Mouse (Mus musculus) midbrain, postnatal 0 days (tissue): ENCODE results near the gene Myzap. TPM values are rescaled to one million over a fixed set of nuclear protein-coding genes. Genes with fewer than 3 reads are reported as not detected.

Experiments
- ATAC-seq: fragments of 200-750 bp; cut with Nextera tagmentation; 2 replicates; pipeline ENCODE4 v1.8.0; 2017; ENCODE audit warnings: moderate number of reproducible peaks, mild to moderate bottlenecking, moderate TSS enrichment, moderate library complexity; ENCODE audit not compliant: low FRiP score
- DNase-seq: peaks from one replicate; pipeline ENCODE4 v3.0.0-alpha.2; 2015; ENCODE audit warnings: low spot score
- H3K27ac ChIP-seq: fragments of 300-500 bp; sonication (generic); 2 replicates; pipeline ENCODE4 v1.5.1; 2014; ENCODE audit warnings: low read depth, mild to moderate bottlenecking, low read length, mixed read lengths
- H3K27me3 ChIP-seq: fragments of 300-500 bp; sonication (generic); 2 replicates; pipeline ENCODE4 v1.6.1; 2014; ENCODE audit warnings: low read length, control low read depth, mixed read lengths; ENCODE audit not compliant: insufficient read depth
- H3K36me3 ChIP-seq: fragments of 300-500 bp; sonication (generic); 2 replicates; pipeline ENCODE4 v1.6.1; 2014; ENCODE audit warnings: low read length, control low read depth, mixed read lengths; ENCODE audit not compliant: insufficient read depth
- H3K4me1 ChIP-seq: fragments of 300-500 bp; sonication (generic); 2 replicates; pipeline ENCODE4 v1.6.1; 2014; ENCODE audit warnings: mild to moderate bottlenecking, control low read depth, antibody characterized with exemption, low read length, mixed read lengths; ENCODE audit not compliant: insufficient read depth
- H3K4me2 ChIP-seq: fragments of 300-500 bp; sonication (generic); 2 replicates; pipeline ENCODE4 v1.6.1; 2014; ENCODE audit warnings: low read depth, mild to moderate bottlenecking, low read length, mixed read lengths; ENCODE audit not compliant: poor library complexity, severe bottlenecking
- H3K4me3 ChIP-seq: fragments of 300-500 bp; sonication (generic); 2 replicates; pipeline ENCODE4 v1.5.1; 2014; ENCODE audit warnings: low read depth, mild to moderate bottlenecking, low read length, moderate library complexity
- H3K9ac ChIP-seq: fragments of 300-500 bp; sonication (generic); replicated peaks from 2 replicates; pipeline ENCODE4 v1.6.1; 2014; ENCODE audit warnings: mild to moderate bottlenecking, low read length, moderate library complexity, mixed read lengths; ENCODE audit not compliant: poor library complexity, severe bottlenecking
- H3K9me3 ChIP-seq: fragments of 300-500 bp; sonication (generic); 2 replicates; pipeline ENCODE4 v1.6.1; 2016; ENCODE audit warnings: low read length, control low read depth
- CTCF ChIP-seq: IDR thresholded peaks from 2 replicates; pipeline ENCODE4 v1.5.1; 2016; ENCODE audit warnings: antibody characterized with exemption, mild to moderate bottlenecking
- WGBS: fragments of 180-500 bp; shearing (Covaris S2); extraction: QIAGEN DNeasy Blood & Tissue Kit; methylation state at CpG from one replicate; pipeline ENCODE4 v1.1.7; 2014; 5-methylcytosine and 5-hydroxymethylcytosine counted together
- polyA plus RNA-seq: library from polyadenylated mRNA; unstranded; fragments of >200 nt; fragmentation: Nextera tagmentation; extraction: Ambion mirVana; gene quantifications from 2 replicates; pipeline ENCODE4 v1.2.1, GENCODE M21; 2015
- total RNA-seq: library from RNA; depleted of rRNA; stranded (reverse); fragments of >200 nt; gene quantifications from 2 replicates; pipeline ENCODE4 v1.2.3, GENCODE M21; 2014; rRNA removed

The Myzap gene
- 0.99 and 1.4 TPM in 2 replicates for total RNA-seq
- polyA plus RNA-seq = 1.9 and 2.1 TPM in 2 replicates

GRCm38 (mm10) chr9:71591938-71592548, at the start of gene Myzap:
Gene Myzap (minus strand): TSS chr9:71592360.
- peak within 1 kb of the TSS; percentile 55 for H3K4me3 ChIP-seq
- WGBS = 1% methylated on average over 26 of the region's 29 CpGs

GRCm38 (mm10) chr9:71640361-71640927, 48.3 kb upstream of the Myzap start:
- Histone ChIP-seq H3K36me3 (no peaks in the 10 kb centered on the region), H3K4me3 (no peak overlapping the region), H3K27ac (no peak overlapping the region), H3K4me1 (peaks cover 3% of the 10 kb centered on the region; the same call in 1 of the 2 replicates), H3K9ac (no peak overlapping the region), H3K27me3 (no peaks in the 10 kb centered on the region), H3K9me3 (no peaks in the 10 kb centered on the region), H3K4me2 (no peak overlapping the region)
- ATAC-seq = no peak
- no peak for DNase-seq
- WGBS = 65% methylated on average over 4 of the region's 4 CpGs
- no peak for TF ChIP-seq CTCF

More at GRCm38 (mm10) chr9:71591938-71592548, at the start of gene Myzap:
- Histone ChIP-seq H3K4me2 (peak within 1 kb of the TSS; percentile 91), H3K27me3 (no peaks in the 10 kb centered on the region), H3K4me1 (no peaks in the 10 kb centered on the region), H3K9ac (peak within 1 kb of the TSS; percentile 55), H3K36me3 (no peaks in the 10 kb centered on the region), H3K27ac (no peak within 1 kb of the TSS), H3K9me3 (no peaks in the 10 kb centered on the region)
- ATAC-seq (peak; percentile 70), DNase-seq (peak; percentile 61)
- no peak for TF ChIP-seq CTCF

- TF ChIP-seq CTCF = no peak
- peaks cover 3% of the 10 kb centered on the region; the same call in 1 of the 2 replicates for H3K4me1 ChIP-seq
- no peak for ATAC-seq
- 70% methylated on average over 11 of the region's 11 CpGs for WGBS
- no peaks in the 10 kb centered on the region for H3K27me3 ChIP-seq
- no peaks in the 10 kb centered on the region for H3K36me3 ChIP-seq
- 0 out of 2 replicates have a peak, but pooled peaks cover 2% of the 10 kb centered on the region for H3K9me3 ChIP-seq
- H3K9ac ChIP-seq = no peak overlapping the region
- H3K27ac ChIP-seq = no peak overlapping the region
- H3K4me2 ChIP-seq = no peak overlapping the region
- H3K4me3 ChIP-seq = no peak overlapping the region
- DNase-seq = no peak
These were observed 46.0 kb upstream of the Myzap start for GRCm38 (mm10) chr9:71638198-71638597.

- Histone ChIP-seq H3K9ac (no peak overlapping the region), H3K4me2 (no peak overlapping the region), H3K4me1 (peaks cover 3% of the 10 kb centered on the region; the same call in 1 of the 2 replicates), H3K27ac (peak overlapping the region; percentile 8; the same call in 1 of the 2 replicates), H3K27me3 (no peaks in the 10 kb centered on the region), H3K9me3 (0 out of 2 replicates have a peak, but pooled peaks cover 2% of the 10 kb centered on the region), H3K36me3 (no peaks in the 10 kb centered on the region), H3K4me3 (no peak overlapping the region)
- DNase-seq (peak; percentile 65), ATAC-seq (peak; percentile 34; the same call in 1 of the 2 replicates)
- TF ChIP-seq CTCF = no peak
- WGBS = 76% methylated on average over 1 of the region's 1 CpGs
These were observed 44.7 kb upstream of the Myzap start for GRCm38 (mm10) chr9:71636854-71637253.

- TF ChIP-seq CTCF = no peak
- 52% methylated on average over 1 of the region's 1 CpGs for WGBS
- Histone ChIP-seq H3K9me3 (0 out of 2 replicates have a peak, but pooled peaks cover 2% of the 10 kb centered on the region), H3K36me3 (no peaks in the 10 kb centered on the region), H3K27me3 (no peaks in the 10 kb centered on the region), H3K27ac (no peak overlapping the region), H3K4me3 (no peak overlapping the region), H3K4me1 (peaks cover 3% of the 10 kb centered on the region; the same call in 1 of the 2 replicates), H3K9ac (no peak overlapping the region), H3K4me2 (no peak overlapping the region)
- ATAC-seq (no peak), DNase-seq (no peak)
These were observed 43.5 kb upstream of the Myzap start for GRCm38 (mm10) chr9:71635627-71636026.

GRCm38 (mm10) chr9:71634916-71635315, 42.8 kb upstream of the Myzap start:
- no peak for DNase-seq
- no peak overlapping the region for H3K27ac ChIP-seq
- WGBS = 75% methylated on average over 2 of the region's 2 CpGs

More at GRCm38 (mm10) chr9:71634916-71635315, 42.8 kb upstream of the Myzap start:
- Histone ChIP-seq H3K9me3 (0 out of 2 replicates have a peak, but pooled peaks cover 2% of the 10 kb centered on the region), H3K4me1 (peaks cover 3% of the 10 kb centered on the region; the same call in 1 of the 2 replicates), H3K36me3 (no peaks in the 10 kb centered on the region), H3K27me3 (no peaks in the 10 kb centered on the region), H3K4me2 (no peak overlapping the region), H3K9ac (no peak overlapping the region), H3K4me3 (no peak overlapping the region)
- TF ChIP-seq CTCF = no peak
- no peak for ATAC-seq
